7 mouse cellular contexts compared by ENCODE assay signal in the genomic region with DNA sequence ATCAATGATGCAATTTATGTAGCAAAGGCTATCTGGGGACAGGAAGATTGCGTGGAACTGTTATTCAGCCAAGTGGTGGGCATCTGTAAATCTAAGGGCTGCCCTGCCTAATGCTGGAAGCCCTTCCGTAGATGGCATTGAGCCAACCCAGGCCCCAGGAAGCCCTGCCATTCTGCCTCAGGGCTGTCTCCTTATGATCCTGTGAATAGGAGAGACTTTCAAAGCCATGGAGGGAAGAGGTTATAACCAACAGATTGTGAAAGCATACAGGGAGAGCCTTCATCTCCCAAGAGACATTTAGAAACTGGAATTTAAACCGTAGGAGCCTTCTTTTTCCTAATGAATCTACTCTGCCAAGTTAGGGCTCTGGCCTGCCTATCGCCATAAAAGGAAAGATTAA. TPM values are rescaled to one million over a fixed set of nuclear protein-coding genes. Genes with fewer than 3 reads are reported as not detected.
DNase-seq lines count a peak whose midpoint lies in the region; ATAC-seq and TF ChIP-seq lines count a peak whose summit lies in the region.

No protein-coding gene starts in this region.

- H3K27ac ChIP-seq in neural tube, embryonic 12.5 days: no peak overlapping the region
- H3K27ac ChIP-seq in intestine, postnatal 0 days (ENCODE audit: low read depth, low read length): no peak overlapping the region
- H3K27ac ChIP-seq in lung, embryonic 16.5 days (ENCODE audit: low read length): peak overlapping the region; percentile 98
- no peak overlapping the region for H3K27ac ChIP-seq in thymus, adult 2 months (ENCODE audit: control insufficient read depth, insufficient read depth, low read length)

- no peaks in the 10 kb centered on the region for H3K27me3 ChIP-seq in neural tube, embryonic 12.5 days (replicated peaks)
- H3K27me3 ChIP-seq in intestine, postnatal 0 days (replicated peaks; ENCODE audit: control insufficient read depth, insufficient read depth, low read length): no peaks in the 10 kb centered on the region
- H3K27me3 ChIP-seq in lung, embryonic 16.5 days (ENCODE audit: control insufficient read depth, insufficient read depth, low read depth, low read length): no peaks in the 10 kb centered on the region
- H3K27me3 ChIP-seq in thymus, adult 2 months (ENCODE audit: control insufficient read depth, insufficient read depth, low read length): no peaks in the 10 kb centered on the region

- TF ChIP-seq CTCF in intestine, postnatal 0 days (IDR thresholded peaks at IDR 0.05; ENCODE audit: low read depth): no peak
- no peak for TF ChIP-seq CTCF in thymus, adult 2 months (IDR thresholded peaks at IDR 0.05; ENCODE audit: borderline replicate concordance, control insufficient read depth, extremely low read depth, insufficient read depth, low read length, poor library complexity)

- WGBS in neural tube, embryonic 12.5 days: 50% methylated on average over 4 of the region's 4 CpGs
- WGBS in intestine, postnatal 0 days: 52% methylated on average over 4 of the region's 4 CpGs
- WGBS in lung, embryonic 16.5 days: 32% methylated on average over 4 of the region's 4 CpGs
- 92% methylated on average over 4 of the region's 4 CpGs for WGBS in thymus, adult 2 months

- H3K4me3 ChIP-seq in neural tube, embryonic 12.5 days: no peak overlapping the region
- H3K4me3 ChIP-seq in intestine, postnatal 0 days (ENCODE audit: low read depth, low read length): peak overlapping the region; percentile 29
- peak overlapping the region; percentile 59 for H3K4me3 ChIP-seq in lung, embryonic 16.5 days (ENCODE audit: low read length)
- no peak overlapping the region for H3K4me3 ChIP-seq in thymus, adult 2 months (ENCODE audit: control insufficient read depth, insufficient read depth, low read length)

- H3K4me2 ChIP-seq in neural tube, embryonic 12.5 days (replicated peaks): no peak overlapping the region
- H3K4me2 ChIP-seq in intestine, postnatal 0 days (replicated peaks; ENCODE audit: low read depth): peak overlapping the region; percentile 58
- H3K4me2 ChIP-seq in lung, embryonic 16.5 days (ENCODE audit: low read depth, low read length): peak overlapping the region; percentile 63

- no peak for TF ChIP-seq POLR2A in thymus, adult 2 months (IDR thresholded peaks at IDR 0.05; ENCODE audit: control insufficient read depth, extremely low read depth, insufficient read depth, low read length, poor library complexity)

- no peaks in the 10 kb centered on the region for H3K36me3 ChIP-seq in neural tube, embryonic 12.5 days
- no peaks in the 10 kb centered on the region for H3K36me3 ChIP-seq in intestine, postnatal 0 days (ENCODE audit: control insufficient read depth, insufficient read depth)
- no peaks in the 10 kb centered on the region for H3K36me3 ChIP-seq in lung, embryonic 16.5 days (ENCODE audit: control insufficient read depth, insufficient read depth, low read length)
- H3K36me3 ChIP-seq in thymus, adult 2 months (ENCODE audit: control insufficient read depth, insufficient read depth, low read length): no peaks in the 10 kb centered on the region

- ATAC-seq in neural tube, embryonic 12.5 days (ENCODE audit: low FRiP score, low read depth): peak; percentile 76
- no peak for ATAC-seq in intestine, postnatal 0 days
- no peak for ATAC-seq in lung, embryonic 16.5 days (ENCODE audit: low read depth)

- H3K4me1 ChIP-seq in neural tube, embryonic 12.5 days: peaks cover 10% of the 10 kb centered on the region; the same call in 1 of the 2 replicates
- H3K4me1 ChIP-seq in intestine, postnatal 0 days (replicated peaks; ENCODE audit: control insufficient read depth, insufficient read depth, low read length): 0 out of 2 replicates have a peak, but pooled peaks cover 5% of the 10 kb centered on the region
- peaks cover 23% of the 10 kb centered on the region for H3K4me1 ChIP-seq in lung, embryonic 16.5 days (replicated peaks; ENCODE audit: control insufficient read depth, insufficient read depth, low read length)
- H3K4me1 ChIP-seq in thymus, adult 2 months (replicated peaks; ENCODE audit: control insufficient read depth, insufficient read depth, low read length): no peaks in the 10 kb centered on the region

- DNase-seq in neural tube, embryonic 10.5 days (ENCODE audit: extremely low spot score, low spot score): no peak
- peak; percentile 27 for DNase-seq in gastrocnemius, postnatal 25 days
- DNase-seq in thymus, adult 2 months: no peak
- no peak for DNase-seq in layer of hippocampus, adult 8-10 months (ENCODE audit: low spot score in 2 of 2)

- H3K9ac ChIP-seq in neural tube, embryonic 12.5 days: no peak overlapping the region
- no peak overlapping the region for H3K9ac ChIP-seq in intestine, postnatal 0 days (ENCODE audit: low read depth, low read length)
- H3K9ac ChIP-seq in lung, embryonic 16.5 days (ENCODE audit: low read length): peak overlapping the region; percentile 84

- H3K9me3 ChIP-seq in neural tube, embryonic 12.5 days: no peaks in the 10 kb centered on the region
- H3K9me3 ChIP-seq in intestine, postnatal 0 days (ENCODE audit: control insufficient read depth): no peaks in the 10 kb centered on the region
- H3K9me3 ChIP-seq in lung, embryonic 16.5 days (ENCODE audit: control insufficient read depth, low read length): no peaks in the 10 kb centered on the region

RNA-seq across cellular contexts. Expression of gene Cavin2, which starts 1.7 kb away (rescaled TPM):
- 7.7 and 7.8 TPM in 2 replicates for polyA plus RNA-seq in neural tube, embryonic 12.5 days (2016; fragmentation: Nextera tagmentation; extraction: Ambion mirVana)
- total RNA-seq in gastrocnemius, postnatal 25 days (2021): 10 to 100 TPM; 39.1 to 49.3 TPM
- polyA plus RNA-seq in intestine, postnatal 0 days (2015; fragmentation: Nextera tagmentation; extraction: Ambion mirVana): 47.0 and 50.0 TPM in 2 replicates
- polyA plus RNA-seq in lung, embryonic 16.5 days (2015; fragmentation: Nextera tagmentation; extraction: Ambion mirVana): 176 and 185 TPM in 2 replicates
- 4.8 and 9.4 TPM in 2 replicates for polyA plus RNA-seq in thymus, adult 2 months (2012; rRNA removed)
- 1 to 10 TPM; 6.7 to 9.4 (median 8.4) TPM for total RNA-seq in layer of hippocampus, adult 8-10 months (2022)

Comparison
In these comparisons a context has a peak if more than half of its experiments do, and no peak if none do; other contexts are left out.
1. H3K4me3 ChIP-seq: peak in intestine, postnatal 0 days (single experiment) and lung, embryonic 16.5 days (single experiment); none in neural tube, embryonic 12.5 days (single experiment) and thymus, adult 2 months (single experiment).